Mouse (Mus musculus): ENCODE data around the gene Oas1a. TPM values are rescaled to one million over a fixed set of nuclear protein-coding genes. Genes with fewer than 3 reads are reported as not detected.

The Oas1a gene
- total RNA-seq, 2 experiments from 2014 or later = not detected

Small RNA genes within 50 kb of the gene (microRNA-seq; reads per million reads assigned to microRNA genes)
- gene Gm22907 = 0 reads per million in 2 experiments

Other genes starting within 250 kb of the Oas1a start
- 10 to 100 TPM; 70.7 TPM for gene Dtx1, start 195.6 kb downstream of the Oas1a start, total RNA-seq (2021)
- under 1 TPM in 1 of 2 experiments, not detected in 1; 0.30 TPM for gene Oas2, start 157.7 kb downstream of the Oas1a start, total RNA-seq (2021)
- gene Oas3, start 129.9 kb downstream of the Oas1a start, total RNA-seq (2021) = not detected
- gene Oas1e, start 112.0 kb downstream of the Oas1a start, total RNA-seq (2021) = not detected
- under 1 TPM in 1 of 2 experiments, not detected in 1; 0.27 TPM for gene Oas1c, start 95.0 kb downstream of the Oas1a start, total RNA-seq (2021)
- gene Oas1f, start 60.2 kb downstream of the Oas1a start, total RNA-seq (2021) = not detected
- gene Oas1h, start 46.1 kb downstream of the Oas1a start, total RNA-seq (2021) = not detected
- gene Oas1g, start 19.9 kb downstream of the Oas1a start, total RNA-seq (2021) = not detected
- not detected for gene Oas1d, start 7.0 kb upstream of the Oas1a start, total RNA-seq (2021)
- 100 to 1,000 TPM; 207 to 220 TPM for gene Rph3a, start 102.6 kb upstream of the Oas1a start, total RNA-seq (2021)

All from layer of hippocampus, postnatal 36 days (tissue).